Mouse (Mus musculus) lung, postnatal 4 days (tissue): ENCODE measurements at regions not wholly inside any gene's neighbourhood (a gene's known extent, or its start where the extent isn't known, plus 50 kb on each side); places are given as distances from the start of the nearest gene placed in this dataset.
"Not testable (repeated sequence)": the region's sequence is repeated elsewhere in the genome, so short reads cannot be mapped to it uniquely, and the experiment has no call there.

Source experiments
- DNase-seq, 2 experiments: peaks; one replicate each; pipeline ENCODE4 v3.0.0; 2021

GRCm38 (mm10) chr12:112299089-112299488, 153.1 kb downstream of the Kif26a start:
- DNase-seq, result no peak

GRCm38 (mm10) chr12:112299603-112300002, 153.6 kb downstream of the Kif26a start:
- no peak for DNase-seq

DNA sequence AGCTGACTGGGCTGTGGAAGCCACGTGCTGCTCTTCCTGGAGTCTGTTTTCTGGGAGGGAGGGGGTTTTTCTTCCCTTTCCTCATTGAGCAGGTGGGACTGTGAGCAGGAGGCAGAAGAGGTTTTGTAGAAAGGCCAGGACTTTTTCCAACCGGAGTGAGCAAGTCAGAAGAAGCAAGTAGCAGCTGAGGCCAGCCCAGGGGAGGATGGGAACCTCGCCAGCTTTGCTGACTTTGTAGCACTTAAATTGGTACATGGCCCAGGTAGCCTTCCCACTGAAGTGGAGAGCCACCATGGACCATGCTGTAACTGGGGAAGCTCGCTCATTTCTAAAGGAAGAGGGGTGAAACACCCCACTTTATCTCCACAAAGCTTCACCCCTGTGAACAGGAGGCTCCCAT, 154.1 kb downstream of the Kif26a start:
- DNase-seq, result no peak

DNA sequence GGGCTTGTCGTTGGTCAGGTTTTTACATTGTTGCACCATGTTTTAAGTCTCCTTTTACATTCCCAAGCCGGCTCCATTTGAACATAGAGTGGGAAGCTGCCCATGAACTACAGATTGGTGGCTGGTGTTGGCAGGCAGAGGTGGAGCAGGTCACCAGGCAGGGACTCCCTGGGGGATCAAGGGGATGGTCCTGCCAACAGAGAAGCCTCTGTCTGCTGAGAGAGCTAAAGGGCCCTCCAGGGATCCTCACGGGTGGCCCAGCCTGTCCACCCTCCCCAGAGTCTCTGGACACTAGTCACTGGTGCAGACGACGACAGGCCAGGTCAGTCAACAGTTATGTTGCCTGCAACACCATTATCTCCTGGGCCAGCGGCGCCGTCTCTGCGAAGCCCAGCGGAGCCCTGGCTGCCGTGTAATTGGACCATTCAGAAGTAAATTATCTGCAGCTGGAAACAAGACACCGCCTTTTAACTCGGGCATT, 155.4 kb downstream of the Kif26a start:
- no peak for DNase-seq

GRCm38 (mm10) chr12:112301929-112302328, 155.9 kb downstream of the Kif26a start:
- no peak for DNase-seq

GRCm38 (mm10) chr12:112306208-112306607, 160.2 kb downstream of the Kif26a start:
- DNase-seq, result no peak

- DNase-seq, result no peak
These were observed 162.0 kb downstream of the Kif26a start for GRCm38 (mm10) chr12:112308016-112308415.

DNA sequence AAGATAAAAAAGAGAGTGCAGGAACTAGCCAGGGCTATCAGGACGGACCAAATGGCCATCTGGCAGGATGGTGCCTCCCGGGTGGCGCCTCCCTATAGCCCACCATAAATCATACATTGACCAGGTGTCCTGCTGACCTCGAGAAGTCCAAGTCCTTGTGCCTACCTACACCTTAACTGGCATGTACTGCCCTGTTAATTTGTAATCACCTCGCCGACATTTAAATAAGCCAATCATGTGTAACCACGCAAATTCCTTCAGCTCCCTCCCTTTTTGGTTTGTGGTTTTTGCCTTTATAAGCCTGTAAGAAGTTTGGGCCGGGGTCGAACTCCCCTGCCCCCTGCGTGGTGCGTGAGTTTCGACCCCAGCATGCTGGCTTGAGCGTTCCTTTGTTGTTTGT, 163.1 kb downstream of the Kif26a start:
- DNase-seq, result not testable (repeated sequence)

DNA sequence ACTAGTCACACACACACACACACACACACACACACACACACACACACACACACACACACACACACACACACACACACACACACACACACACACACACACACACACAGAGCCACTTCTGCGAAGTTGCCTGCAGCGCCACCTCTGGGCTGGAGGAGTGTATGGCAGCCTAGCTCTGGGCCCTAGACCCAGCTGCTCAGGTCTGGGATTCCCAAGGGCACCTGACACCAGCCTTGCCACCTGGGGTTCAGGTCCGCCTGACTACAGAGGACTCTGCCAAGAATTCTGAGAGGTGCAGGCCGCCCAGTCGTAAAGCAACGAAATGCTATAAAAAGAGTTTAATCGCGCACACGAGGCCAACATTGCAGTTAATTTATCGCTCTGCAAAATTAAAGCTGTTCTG, 163.8 kb downstream of the Kif26a start:
- peak in 1 of 2 experiments; percentile 18 for DNase-seq

GRCm38 (mm10) chr12:112310661-112311060, 164.7 kb downstream of the Kif26a start:
- DNase-seq, result no peak

- DNase-seq, result no peak
These were observed 168.8 kb downstream of the Kif26a start for GRCm38 (mm10) chr12:112314781-112315180.

DNA sequence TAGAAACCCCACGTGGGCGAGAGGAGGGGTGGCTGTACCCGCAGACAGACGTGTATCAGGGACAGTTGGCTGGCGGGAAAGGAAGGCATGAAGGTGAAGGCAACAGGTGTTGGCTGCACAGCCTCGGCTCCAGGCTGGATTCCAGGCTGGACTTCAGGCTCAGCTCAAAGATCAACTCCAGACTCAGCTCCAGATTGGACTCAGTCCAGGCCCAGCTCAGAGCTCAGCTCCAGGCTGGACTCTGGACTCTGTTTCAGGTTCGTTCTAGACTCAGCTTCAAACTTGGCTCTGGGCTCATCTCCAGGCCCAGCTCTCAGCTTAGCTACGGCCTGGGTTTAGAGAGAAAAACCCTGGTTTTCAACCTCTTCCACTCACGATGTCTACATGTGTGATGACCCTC, 171.2 kb downstream of the Kif26a start:
- DNase-seq, result no peak

GRCm38 (mm10) chr12:112318461-112318860, 170.8 kb upstream of the A530016L24Rik start:
- DNase-seq, result no peak

DNA sequence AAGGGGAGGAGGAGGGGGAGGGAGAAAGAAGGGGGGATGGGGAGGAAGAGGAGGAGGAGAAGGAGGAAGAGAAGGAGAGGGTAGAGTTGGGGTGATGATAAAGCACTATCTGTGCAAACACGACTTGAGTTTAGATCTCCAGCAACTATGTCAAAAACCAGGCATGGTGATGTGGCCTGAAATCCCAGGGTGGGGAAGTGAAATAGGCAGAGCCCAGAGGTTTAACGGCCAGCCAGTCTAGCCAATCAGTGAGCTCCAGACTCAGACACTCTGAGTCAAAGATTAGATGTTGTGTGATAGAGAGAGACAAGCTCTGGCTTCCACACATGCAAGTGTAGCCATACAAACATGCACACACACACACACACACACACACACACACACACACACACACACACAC, 167.1 kb upstream of the A530016L24Rik start:
- DNase-seq, result no peak

DNA sequence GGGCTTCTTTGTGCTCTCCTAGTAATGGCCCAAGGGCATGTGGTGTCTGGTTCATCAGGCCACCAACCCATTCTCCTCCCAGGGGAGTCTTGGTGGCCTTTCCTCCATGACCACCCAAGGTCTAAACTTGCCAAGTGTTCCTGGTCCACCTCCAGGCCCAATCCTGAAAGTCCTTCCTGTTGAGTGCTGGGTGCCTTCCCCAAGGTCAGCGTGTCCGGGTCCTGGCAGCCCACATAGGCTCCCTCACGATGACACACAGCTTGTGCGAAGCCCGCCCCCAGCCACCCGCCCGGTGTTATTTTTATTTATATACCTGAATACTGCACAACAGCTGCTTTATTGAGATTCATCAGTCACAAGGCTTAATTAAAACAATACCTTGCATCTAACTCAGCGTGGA, 161.8 kb upstream of the A530016L24Rik start:
- DNase-seq, result no peak

- no peak for DNase-seq
These were observed 160.3 kb upstream of the A530016L24Rik start for GRCm38 (mm10) chr12:112328809-112329575.

- no peak for DNase-seq
These were observed 159.4 kb upstream of the A530016L24Rik start for GRCm38 (mm10) chr12:112329701-112330301.

DNA sequence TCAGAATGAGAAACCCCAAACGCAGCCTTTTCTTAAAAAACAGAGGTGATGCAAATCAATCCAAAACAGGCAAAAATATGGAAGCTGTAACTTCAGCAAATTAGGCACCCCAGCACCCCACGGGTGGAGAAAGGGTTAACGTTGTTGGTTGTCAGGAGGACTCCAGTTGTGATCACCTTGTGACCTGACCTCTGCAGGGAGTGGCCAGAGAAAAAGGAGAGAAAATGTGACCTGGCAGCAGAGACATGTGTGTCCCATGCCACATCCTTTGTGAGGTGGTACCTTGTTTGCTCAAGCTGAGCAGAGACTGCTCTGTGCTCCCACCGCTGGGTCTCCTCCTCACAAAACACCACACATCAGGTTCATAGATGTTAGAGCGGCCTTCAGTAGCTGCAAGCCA, 158.7 kb upstream of the A530016L24Rik start:
- DNase-seq, result no peak

DNA sequence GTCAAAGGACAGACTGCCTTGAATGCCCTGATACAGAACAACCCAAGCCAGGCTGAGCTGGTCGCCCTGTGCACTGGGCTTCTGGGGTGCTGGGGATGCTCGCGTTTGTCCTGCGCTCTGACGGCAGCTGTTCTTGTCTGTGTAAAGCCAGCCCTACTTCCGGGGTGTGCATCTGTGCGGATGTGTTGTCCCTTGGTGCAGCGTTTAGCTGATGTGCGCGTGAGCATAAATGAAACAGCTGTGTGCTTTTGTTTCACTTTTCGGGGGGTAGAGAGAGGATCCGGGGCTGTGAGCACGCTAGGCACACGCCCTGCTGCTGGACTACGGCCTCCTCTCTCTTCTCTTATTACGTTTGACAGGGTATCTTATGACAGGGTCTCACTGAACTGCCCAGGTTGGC, 158.2 kb upstream of the A530016L24Rik start:
- DNase-seq, result no peak

DNA sequence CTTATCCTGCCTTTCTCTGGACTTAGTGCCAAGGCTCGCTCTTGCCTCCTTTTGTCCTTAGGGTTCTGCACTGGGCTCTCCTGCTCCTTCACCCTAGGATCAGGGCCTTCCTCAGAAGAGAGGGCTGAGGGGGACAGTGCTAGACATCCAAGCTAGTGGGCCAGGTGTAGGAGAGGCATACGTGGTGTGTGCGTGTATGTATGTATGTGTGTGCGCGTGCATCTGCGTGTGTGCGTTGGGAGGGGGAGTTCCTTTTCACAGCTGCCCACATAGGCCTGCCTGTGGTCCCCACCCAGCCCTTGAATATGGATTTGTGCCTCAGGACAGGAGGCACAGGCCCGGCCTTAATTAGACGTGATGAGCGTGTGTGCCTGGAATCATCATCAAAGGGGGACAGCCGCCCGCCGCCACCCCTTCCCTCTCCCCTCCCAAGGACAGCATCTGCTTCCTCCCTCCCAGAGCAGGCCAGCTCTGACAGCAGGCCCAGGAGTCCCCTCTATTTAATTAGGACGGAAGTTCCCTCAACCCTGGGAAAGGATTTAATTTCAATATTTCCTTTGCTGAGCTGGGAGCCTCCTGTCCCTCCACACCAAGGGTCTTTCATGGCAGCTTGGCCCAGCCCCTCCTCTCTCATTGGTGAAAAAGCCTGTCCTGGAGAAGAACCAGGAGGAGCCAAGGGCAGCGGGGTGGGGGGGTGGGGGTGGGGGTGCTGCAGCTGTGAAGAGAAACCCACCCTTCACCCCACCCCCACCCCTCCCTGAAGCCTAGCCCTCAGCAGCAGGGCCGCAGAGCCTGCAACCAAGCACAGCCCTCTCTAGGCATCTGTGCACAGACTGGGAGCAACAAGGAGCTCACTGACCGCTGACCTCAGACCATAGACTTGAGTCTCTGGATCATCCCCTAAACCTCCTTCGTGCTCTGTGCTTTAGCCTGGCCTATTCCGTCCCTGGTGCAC, 155.8 kb upstream of the A530016L24Rik start:
- DNase-seq, result no peak

DNA sequence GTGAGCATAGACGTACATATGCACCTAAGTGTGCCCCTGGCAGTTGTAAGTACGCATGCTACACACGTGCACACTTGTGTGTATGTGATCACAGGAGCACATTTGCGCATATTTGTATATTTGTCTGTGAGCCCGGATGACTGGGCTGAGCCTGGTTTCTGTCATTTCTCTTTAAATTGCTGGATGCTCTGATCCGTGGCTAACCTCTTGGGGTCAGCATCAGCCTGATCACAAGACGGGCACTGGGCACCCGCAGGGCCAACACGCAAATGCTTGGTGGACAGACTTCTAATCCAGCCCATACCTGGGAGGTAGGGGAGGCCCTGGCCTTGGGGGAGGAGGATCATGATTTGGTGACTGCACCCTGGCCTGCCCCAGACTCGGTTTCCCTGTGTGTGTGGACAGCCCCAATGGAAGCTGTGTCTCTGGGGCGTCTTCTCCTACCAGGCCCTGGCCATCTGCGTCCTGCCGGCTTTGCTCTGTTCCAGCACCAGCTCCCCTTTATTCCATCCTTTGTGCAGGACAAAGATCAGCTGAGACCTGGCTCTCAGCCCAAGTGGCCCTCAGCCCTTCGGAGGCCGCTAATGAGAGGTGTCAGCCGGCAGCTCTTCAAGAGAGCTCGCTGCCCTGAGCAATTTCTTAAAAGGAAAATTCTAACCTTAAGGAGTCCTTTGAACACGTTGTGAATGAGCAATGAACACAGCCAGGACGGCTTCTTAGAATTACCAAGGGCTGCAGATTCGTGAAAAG, 155.0 kb upstream of the A530016L24Rik start:
- peak in 1 of 2 experiments; percentile 64 for DNase-seq

GRCm38 (mm10) chr12:112335641-112336040, 153.6 kb upstream of the A530016L24Rik start:
- no peak for DNase-seq
